Mouse (Mus musculus) CD4-positive naive resting alpha-beta T cell, adult 76 days (primary cell): Measurements from ENCODE around the gene Grk3. TPM values are rescaled to one million over a fixed set of nuclear protein-coding genes. Genes with fewer than 3 reads are reported as not detected.

ENCODE experiments used
- total RNA-seq: library from RNA; stranded (reverse); gene quantifications from one replicate; pipeline ENCODE4 v1.2.4, GENCODE M21; 2023

Grk3 gene
- total RNA-seq: 5.7 TPM

GRCm38 (mm10) chr5:113015236-113016061 lies at the start of gene Grk3:
Gene Grk3, minus strand, starts transcription at chr5:113015791.

GRCm38 (mm10) chr5:112895674-112896654 lies 119.6 kb downstream of the Grk3 start, which contains the start of gene Myo18b:
Gene Myo18b, minus strand, starts transcription at chr5:112896362.

Other genes starting within 250 kb of the Grk3 start
- gene Myo18b, start 119.4 kb downstream of the Grk3 start, total RNA-seq: 0.29 TPM
- gene Crybb2, start 54.3 kb upstream of the Grk3 start, total RNA-seq: not detected
- gene Crybb3, start 65.8 kb upstream of the Grk3 start, total RNA-seq: not detected
- gene 2900026A02Rik, start 205.4 kb upstream of the Grk3 start, total RNA-seq: 0.73 TPM
- not detected for gene Tmem211, start 211.1 kb upstream of the Grk3 start, total RNA-seq